ENCODE assay signal across 8 mouse cellular contexts in genomic region chr19:5802011-5802786, GRCm38 (mm10). TPM values are rescaled to one million over a fixed set of nuclear protein-coding genes. Genes with fewer than 3 reads are reported as not detected.
DNase-seq lines count a peak whose midpoint lies in the region; ATAC-seq and TF ChIP-seq lines count a peak whose summit lies in the region.

No protein-coding gene starts in this region.

- peak overlapping the region; percentile 70 for H3K4me3 ChIP-seq in erythroblast, embryonic 14.5 days (replicated peaks)
- peak overlapping the region; percentile 93 for H3K4me3 ChIP-seq in heart, embryonic 12.5 days
- H3K4me3 ChIP-seq in kidney, postnatal 0 days (replicated peaks; ENCODE audit: low read depth, low read length): peak overlapping the region; percentile 84
- H3K4me3 ChIP-seq in liver, adult 2 months (ENCODE audit: insufficient read depth, low read depth, low read length): peak overlapping the region; percentile 90

- peak overlapping the region; percentile 98 for H3K27ac ChIP-seq in heart, embryonic 12.5 days (ENCODE audit: poor library complexity, severe bottlenecking)
- H3K27ac ChIP-seq in kidney, postnatal 0 days: peak overlapping the region; percentile 100
- H3K27ac ChIP-seq in liver, adult 2 months (replicated peaks; ENCODE audit: insufficient read depth, low read depth, low read length): peak overlapping the region; percentile 98

- peak overlapping the region; percentile 73 for H3K4me2 ChIP-seq in heart, embryonic 12.5 days
- H3K4me2 ChIP-seq in kidney, postnatal 0 days (ENCODE audit: low read length): peak overlapping the region; percentile 91

- TF ChIP-seq CTCF in kidney, postnatal 0 days (IDR thresholded peaks at IDR 0.05; ENCODE audit: low read depth): no peak
- no peak for TF ChIP-seq CTCF in liver, adult 2 months (IDR thresholded peaks at IDR 0.05; ENCODE audit: low read depth, low read length)

- no peaks in the 10 kb centered on the region for H3K9me3 ChIP-seq in erythroblast, embryonic 14.5 days (ENCODE audit: control insufficient read depth, low read length)
- H3K9me3 ChIP-seq in heart, embryonic 12.5 days (replicated peaks): no peaks in the 10 kb centered on the region
- no peaks in the 10 kb centered on the region for H3K9me3 ChIP-seq in kidney, postnatal 0 days (replicated peaks; ENCODE audit: low read length)

- peaks cover 50% of the 10 kb centered on the region for H3K4me1 ChIP-seq in erythroblast, embryonic 14.5 days (ENCODE audit: control insufficient read depth)
- peaks cover 36% of the 10 kb centered on the region for H3K4me1 ChIP-seq in heart, embryonic 12.5 days (replicated peaks)
- H3K4me1 ChIP-seq in kidney, postnatal 0 days (replicated peaks; ENCODE audit: insufficient read depth, low read length): peaks cover 24% of the 10 kb centered on the region
- peaks cover 10% of the 10 kb centered on the region for H3K4me1 ChIP-seq in liver, adult 2 months (ENCODE audit: control insufficient read depth, insufficient read depth, low read length)

- H3K27me3 ChIP-seq in erythroblast, embryonic 14.5 days (ENCODE audit: control insufficient read depth): no peaks in the 10 kb centered on the region
- H3K27me3 ChIP-seq in heart, embryonic 12.5 days (replicated peaks): no peaks in the 10 kb centered on the region
- no peaks in the 10 kb centered on the region for H3K27me3 ChIP-seq in kidney, postnatal 0 days (ENCODE audit: insufficient read depth, low read length)
- H3K27me3 ChIP-seq in liver, adult 2 months (ENCODE audit: control insufficient read depth, insufficient read depth, low read length): no peaks in the 10 kb centered on the region

- peak; percentile 66 for ATAC-seq in heart, embryonic 12.5 days (ENCODE audit: insufficient number of reproducible peaks, low FRiP score)
- ATAC-seq in kidney, postnatal 0 days (replicated peaks; ENCODE audit: low FRiP score, low read depth): peak; percentile 48; the same call in 1 of the 2 replicates
- peak; percentile 72 for ATAC-seq in monocyte, adult 5-6 weeks (replicated peaks; ENCODE audit: insufficient number of reproducible peaks, low FRiP score, low TSS enrichment, poor library complexity, severe bottlenecking)

- peaks cover 8% of the 10 kb centered on the region; the same call in 1 of the 2 replicates for H3K79me2 ChIP-seq in liver, adult 2 months (ENCODE audit: control insufficient read depth, insufficient read depth, low read length)

- WGBS in heart, embryonic 12.5 days: under 1% methylated on average over 25 of the region's 25 CpGs
- WGBS in kidney, postnatal 0 days: under 1% methylated on average over 25 of the region's 25 CpGs
- under 1% methylated on average over 25 of the region's 25 CpGs for WGBS in liver, adult 2 months

- H3K9ac ChIP-seq in heart, embryonic 12.5 days: peak overlapping the region; percentile 87
- H3K9ac ChIP-seq in kidney, postnatal 0 days (ENCODE audit: low read depth, low read length): peak overlapping the region; percentile 95
- peak overlapping the region; percentile 69 for H3K9ac ChIP-seq in liver, adult 2 months (ENCODE audit: low read depth, low read length)

- H3K36me3 ChIP-seq in erythroblast, embryonic 14.5 days (ENCODE audit: control insufficient read depth): peaks cover 44% of the 10 kb centered on the region
- H3K36me3 ChIP-seq in heart, embryonic 12.5 days: peaks cover 23% of the 10 kb centered on the region
- peaks cover 16% of the 10 kb centered on the region for H3K36me3 ChIP-seq in kidney, postnatal 0 days (ENCODE audit: insufficient read depth, low read length)
- peaks cover 18% of the 10 kb centered on the region for H3K36me3 ChIP-seq in liver, adult 2 months (ENCODE audit: control insufficient read depth, insufficient read depth, low read length)

- DNase-seq in CD4-positive helper T cell, adult 2 months (ENCODE audit: low read depth, low spot score): peak; percentile 95
- peak; percentile 89 for DNase-seq in brain, embryonic 18.5 days (ENCODE audit: low read depth, low spot score)
- peak; percentile 97 for DNase-seq in kidney, postnatal 0 days (ENCODE audit: low spot score)
- DNase-seq in liver, adult 2 months (ENCODE audit: extremely low read depth, low read depth, low spot score): peak; percentile 90
- DNase-seq in spleen, postnatal 36 days (ENCODE audit: low spot score in 2 of 2): peak; percentile 91 to 95

- peak; percentile 100 for TF ChIP-seq POLR2A in liver, adult 2 months (IDR thresholded peaks at IDR 0.05; ENCODE audit: extremely low read depth, insufficient read depth, low read length)

RNA-seq across cellular contexts. Expression of gene Scyl1, which starts 31.0 kb away (rescaled TPM):
- 8.2 TPM in 2 replicates for polyA plus RNA-seq in erythroblast, embryonic 14.5 days (2012)
- polyA plus RNA-seq in heart, embryonic 12.5 days (2016; fragmentation: Nextera tagmentation; extraction: Ambion mirVana): 68.1 and 68.9 TPM in 2 replicates
- 63.5 and 65.1 TPM in 2 replicates for polyA plus RNA-seq in kidney, postnatal 0 days (2015; fragmentation: Nextera tagmentation; extraction: Ambion mirVana)
- total RNA-seq in liver, adult 2 months (2014; rRNA removed): 28.9 and 35.9 TPM in 2 replicates
- 40.9 and 46.6 TPM in 2 replicates for polyA plus RNA-seq in liver, adult 2 months (2012; rRNA removed)
- 37.3 to 55.9 TPM (median 44.9 TPM) in 3 replicates for total RNA-seq in monocyte, adult 5-6 weeks (2017)

Comparison
In these comparisons a context has a peak if more than half of its experiments do, and no peak if none do; other contexts are left out.
1. Peak in every context shown above with its lines: DNase-seq, ATAC-seq, H3K4me3 ChIP-seq and H3K27ac ChIP-seq.